Mouse (Mus musculus) gonadal fat pad, adult 2 months (tissue): ENCODE measurements at regions not wholly inside any gene's neighbourhood (a gene's known extent, or its start where the extent isn't known, plus 50 kb on each side); places are given as distances from the start of the nearest gene placed in this dataset.

Experiments
- DNase-seq: peaks from one replicate; pipeline ENCODE4 v3.0.0-alpha.2; 2012; ENCODE audit warnings: low read depth

DNA sequence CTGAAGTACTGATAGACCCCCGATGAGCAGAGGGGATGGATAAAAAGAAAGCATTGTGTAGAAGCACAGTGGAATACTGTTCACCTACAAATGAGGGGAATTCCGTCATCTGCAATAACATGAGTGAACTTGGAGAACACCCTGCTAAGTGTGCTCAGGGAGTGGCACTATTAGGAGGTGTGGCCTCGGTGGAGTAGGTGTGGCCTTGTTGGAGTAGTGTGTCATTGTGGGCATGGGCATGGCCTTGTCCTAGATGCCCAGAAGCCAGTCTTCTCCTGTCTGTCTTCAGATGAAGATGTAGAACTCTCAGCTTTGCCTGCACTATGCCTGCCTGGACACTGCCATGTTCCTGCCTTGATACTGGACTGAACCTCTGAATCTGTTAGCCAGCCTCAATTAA, 86.2 kb upstream of the Kl start:
- DNase-seq, result no peak

DNA sequence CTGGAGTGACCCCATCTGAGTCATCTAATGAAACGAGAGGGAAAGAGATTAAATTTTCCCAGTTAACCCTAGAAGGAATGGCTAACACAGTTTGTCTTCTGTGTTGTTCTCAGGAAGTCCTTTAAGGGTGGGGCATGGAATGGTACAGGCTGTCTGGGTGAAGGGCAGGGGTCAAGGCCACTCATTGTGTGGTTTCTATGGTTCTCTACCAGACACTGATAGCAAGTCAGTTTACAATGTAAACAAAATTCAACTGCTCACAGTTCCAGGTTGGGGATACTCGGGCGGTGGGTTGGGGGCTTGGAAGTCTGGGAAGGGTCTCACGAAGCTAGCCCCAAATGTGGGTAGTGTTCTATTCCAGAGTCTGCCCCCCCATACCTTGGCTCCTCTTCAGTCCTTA, 82.5 kb upstream of the Kl start:
- no peak for DNase-seq

DNA sequence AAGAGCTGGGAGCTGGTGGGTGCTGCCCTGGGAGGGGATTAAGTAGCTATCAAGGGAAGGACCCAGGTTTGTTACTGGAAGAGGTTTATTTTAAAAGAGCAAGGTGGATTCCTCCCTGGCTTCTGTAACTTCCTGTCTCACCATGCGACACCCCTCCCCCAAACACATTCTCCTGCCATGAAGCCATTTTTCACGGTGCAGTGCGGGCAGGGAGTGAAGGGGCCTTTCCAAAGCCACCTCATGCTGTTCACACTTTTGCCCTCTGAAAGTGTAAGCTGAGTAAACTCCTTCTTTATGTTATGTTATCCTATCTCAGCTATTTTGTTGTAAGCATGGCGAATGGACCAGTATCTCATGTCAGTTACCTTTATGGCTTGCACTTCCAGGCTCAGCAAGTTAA, 73.6 kb upstream of the Kl start:
- DNase-seq, result no peak

DNA sequence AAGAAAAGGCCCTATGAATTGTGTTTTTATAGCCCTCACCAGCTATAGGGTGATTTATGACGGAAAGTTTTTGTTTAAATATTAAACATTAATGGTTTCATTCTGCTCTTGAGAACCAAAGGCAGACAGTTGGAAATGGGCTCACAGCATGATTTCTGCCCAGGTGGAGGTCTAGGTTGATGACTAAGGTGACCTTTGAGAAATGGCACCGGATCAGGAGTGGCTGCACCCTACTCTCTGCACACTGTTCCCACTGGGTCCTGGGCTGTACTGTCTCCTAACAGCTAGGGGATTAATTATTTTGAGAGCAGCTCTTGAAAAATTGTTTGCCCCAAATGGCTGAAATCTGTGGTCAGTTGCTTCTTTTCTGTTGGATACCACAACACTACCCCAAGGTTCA, 68.7 kb upstream of the Kl start:
- no peak for DNase-seq

DNA sequence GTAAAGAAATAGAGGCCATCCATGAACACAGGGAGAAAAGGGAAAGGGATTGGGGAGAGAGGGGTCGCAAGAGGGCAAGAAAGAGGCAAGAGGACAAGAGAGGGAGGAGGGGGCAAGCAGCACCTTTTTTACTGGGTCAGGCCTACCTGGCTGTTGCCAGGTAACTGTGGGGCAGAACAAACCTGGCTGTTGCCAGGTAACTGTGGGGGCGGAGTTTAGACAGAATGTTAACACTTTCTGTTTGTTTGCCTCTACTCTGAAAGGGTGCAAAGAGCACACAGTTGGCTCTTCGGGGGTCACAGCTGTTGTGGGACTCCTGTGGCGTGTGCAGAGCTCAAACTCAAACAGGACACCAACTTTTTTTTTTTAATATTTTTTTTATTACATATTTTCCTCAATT, 62.3 kb upstream of the Kl start:
- DNase-seq, result no peak

DNA sequence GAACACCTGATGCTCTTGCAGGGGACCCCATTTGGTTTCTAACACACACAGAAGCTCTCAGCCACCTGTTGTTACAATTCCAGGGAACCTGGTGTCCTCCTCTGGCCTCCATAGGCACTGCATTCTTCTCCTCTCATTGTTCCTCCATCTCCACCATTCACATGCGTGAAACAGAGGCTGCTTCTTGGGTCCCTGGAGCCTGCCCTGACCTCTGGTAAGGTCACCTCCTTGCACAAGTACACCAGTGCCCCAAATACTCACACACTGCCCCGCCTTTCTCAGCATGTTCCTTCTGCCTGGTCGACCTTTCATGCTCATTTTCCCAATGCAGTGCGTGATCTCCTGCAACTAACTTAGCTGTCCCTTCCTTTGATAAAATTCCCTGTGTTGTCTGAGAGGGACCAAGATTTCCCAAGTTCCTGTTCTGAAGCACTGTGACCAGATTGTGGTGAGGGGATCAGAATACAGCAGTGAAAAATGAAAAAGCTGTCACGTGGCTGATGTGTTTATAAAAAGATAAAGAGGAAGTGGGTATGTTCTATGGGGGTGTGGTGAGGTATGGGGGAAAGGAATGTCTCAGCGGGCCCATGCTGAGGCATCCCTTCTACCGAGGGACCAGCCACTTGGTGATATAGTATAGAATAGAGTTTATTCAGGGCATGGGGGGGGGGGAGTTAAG, 61.0 kb upstream of the Kl start:
- DNase-seq, result no peak

DNA sequence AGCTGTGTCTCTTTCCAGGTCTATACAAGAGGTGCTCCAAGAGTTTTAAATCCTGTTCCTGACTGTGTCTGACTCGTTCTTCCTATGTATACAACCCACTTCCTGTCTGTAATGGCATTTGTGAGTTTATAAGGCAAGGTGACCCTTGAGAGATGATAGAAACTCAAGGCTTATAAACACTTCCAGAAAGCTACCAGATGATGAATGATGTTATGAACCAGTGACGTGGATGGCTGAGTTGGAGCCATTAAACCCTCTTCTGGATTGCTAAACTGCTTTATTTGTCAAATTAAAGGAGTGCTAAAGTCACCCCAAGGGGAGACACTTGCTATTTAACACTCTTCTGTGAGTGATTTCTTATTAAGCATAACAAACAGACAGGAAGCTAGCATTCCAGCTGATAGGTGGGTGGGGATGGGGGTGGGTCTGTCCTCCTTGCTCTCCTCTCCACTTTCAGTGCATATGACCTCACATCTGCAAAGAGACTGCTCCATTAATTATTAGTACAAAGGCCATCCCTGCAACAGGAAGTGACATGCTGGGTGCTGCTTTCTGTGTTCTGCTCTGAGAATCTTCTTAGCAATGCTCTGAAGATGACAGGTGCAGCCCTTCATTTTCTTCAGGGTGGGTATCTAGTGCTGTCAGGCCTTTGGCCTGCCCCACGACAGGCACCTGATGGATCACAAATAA, 58.2 kb upstream of the Kl start:
- no peak for DNase-seq

DNA sequence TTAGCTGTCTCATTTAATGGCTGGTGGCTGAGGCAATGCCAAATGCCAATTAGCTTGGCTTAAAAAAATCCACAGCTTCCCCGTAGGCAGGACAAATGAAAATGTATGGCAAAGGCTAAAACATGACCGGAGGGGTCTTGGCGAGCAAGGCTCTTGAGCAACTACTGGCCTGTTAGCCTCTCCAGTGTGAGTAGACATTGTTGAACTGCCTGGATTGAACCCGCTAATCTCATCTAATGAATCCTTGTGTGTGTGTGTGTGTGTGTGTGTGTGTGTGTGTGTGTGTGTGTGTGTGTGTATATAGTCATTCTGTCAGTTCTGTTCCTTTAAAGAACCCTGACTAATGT, 57.7 kb upstream of the Kl start:
- peak; percentile 72 for DNase-seq

DNA sequence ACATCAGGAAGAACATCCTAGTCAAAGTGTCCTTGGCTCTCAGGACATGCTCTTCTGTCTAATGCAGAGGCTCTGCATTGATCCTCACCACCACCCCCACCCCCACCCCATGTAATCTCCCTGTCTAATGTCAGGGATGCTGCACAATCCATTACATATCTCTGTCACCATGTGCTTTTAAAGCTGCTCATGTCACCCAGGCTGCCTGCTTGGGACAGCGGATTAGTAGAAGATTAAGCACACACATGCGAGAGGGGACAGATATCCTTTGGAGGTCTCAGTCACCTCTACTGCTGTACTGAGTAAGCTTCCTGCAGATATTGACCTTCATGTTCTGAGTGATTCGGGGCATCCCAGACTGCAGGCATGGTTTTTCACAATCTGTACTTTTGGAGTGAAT, 50.7 kb upstream of the Kl start:
- DNase-seq, result no peak
